Mouse (Mus musculus): ENCODE results near the gene Parva. TPM values are rescaled to one million over a fixed set of nuclear protein-coding genes. Genes with fewer than 3 reads are reported as not detected.

Parva gene
- polyA plus RNA-seq, 1 experiment from 2014 or later = 18.4 TPM

Other genes with a start within 250 kb of the Parva start
- 3.7 and 5.3 TPM in 2 replicates for gene Mical2, start 201.6 kb upstream of the Parva start, polyA plus RNA-seq (2014; fragmentation: Nextera tagmentation; extraction: Ambion mirVana)